21 mouse cellular contexts compared by ENCODE assay signal in genomic region chr11:19535215-19535614, GRCm38 (mm10).
A peak's percentile ranks its signal among the peaks of the same experiment; 100 is the strongest.
DNase-seq lines count a peak whose midpoint lies in the region; ATAC-seq and TF ChIP-seq lines count a peak whose summit lies in the region.
"Had no signal": no experiment of that assay in that cellular context is flagged by ENCODE, and none has a peak within 500 bp of the region (broad histone marks: within the 10 kb centered on the region; RNA-seq: fewer than 3 reads in every experiment).

No protein-coding gene starts in this region.

- H3K4me1 ChIP-seq in heart, postnatal 0 days (ENCODE audit: control insufficient read depth, insufficient read depth) = no peaks in the 10 kb centered on the region
- H3K4me1 ChIP-seq in lung, postnatal 0 days (ENCODE audit: insufficient read depth, low read depth, low read length) = no peaks in the 10 kb centered on the region
- H3K4me1 ChIP-seq in E14TG2a.4 (replicated peaks; ENCODE audit: low read depth, low read length) = no peaks in the 10 kb centered on the region

- no peak for ATAC-seq in heart, postnatal 0 days (ENCODE audit: insufficient read depth, low read depth)
- no peak for ATAC-seq in lung, postnatal 0 days
- ATAC-seq: intestine, embryonic 16.5 days had no signal

- H3K27me3 ChIP-seq in heart, postnatal 0 days (ENCODE audit: control insufficient read depth, insufficient read depth, low read length) = no peaks in the 10 kb centered on the region
- H3K27me3 ChIP-seq in lung, postnatal 0 days (replicated peaks; ENCODE audit: insufficient read depth, low read length) = no peaks in the 10 kb centered on the region
- H3K27me3 ChIP-seq in E14TG2a.4 (ENCODE audit: insufficient read depth, low read length) = no peaks in the 10 kb centered on the region

- no peak overlapping the region for H3K4me3 ChIP-seq in heart, postnatal 0 days (ENCODE audit: low read depth, low read length)
- no peak overlapping the region for H3K4me3 ChIP-seq in lung, postnatal 0 days (ENCODE audit: low read depth, low read length)
- no peak overlapping the region for H3K4me3 ChIP-seq in E14TG2a.4 (replicated peaks; ENCODE audit: low read length)

- TF ChIP-seq EP300 in heart, postnatal 0 days (IDR thresholded peaks at IDR 0.05; ENCODE audit: low read depth) = no peak
- TF ChIP-seq EP300 in lung, postnatal 0 days (IDR thresholded peaks at IDR 0.05) = no peak

- no peaks in the 10 kb centered on the region for H3K9me3 ChIP-seq in heart, postnatal 0 days (replicated peaks; ENCODE audit: control insufficient read depth, low read length)
- no peaks in the 10 kb centered on the region for H3K9me3 ChIP-seq in lung, postnatal 0 days (ENCODE audit: low read length)
- no peaks in the 10 kb centered on the region for H3K9me3 ChIP-seq in E14TG2a.4 (ENCODE audit: low read length)
- H3K9me3 ChIP-seq: G1E had no signal

- H3K36me3 ChIP-seq in heart, postnatal 0 days (replicated peaks; ENCODE audit: control insufficient read depth, insufficient read depth, low read length) = no peaks in the 10 kb centered on the region
- H3K36me3 ChIP-seq in lung, postnatal 0 days (ENCODE audit: insufficient read depth, low read length) = no peaks in the 10 kb centered on the region
- no peaks in the 10 kb centered on the region for H3K36me3 ChIP-seq in E14TG2a.4 (ENCODE audit: insufficient read depth, low read length)
- H3K36me3 ChIP-seq: G1E had no signal

- no peak for DNase-seq in heart, postnatal 0 days (ENCODE audit: low spot score)
- DNase-seq in heart, postnatal 14 days = no peak
- no peak for DNase-seq in lung, postnatal 0 days (ENCODE audit: low spot score)
- no peak for DNase-seq in lung, postnatal 4 days
- peak; percentile 10 for DNase-seq in skeletal muscle tissue, adult 2 months (ENCODE audit: low read depth, low spot score)
- no peak for DNase-seq in adrenal gland, postnatal 36 days
- DNase-seq: adrenal gland, postnatal 14 days; cerebellum, adult 11 months; cerebellum, postnatal 14 days; embryo, embryonic 11 days; gastrocnemius, postnatal 25 days; heart, postnatal 36 days; left cerebral cortex, postnatal 4 days; liver; lung, embryonic 14.5 days; retina, postnatal 1 day had no signal

- no peak overlapping the region for H3K27ac ChIP-seq in heart, postnatal 0 days (ENCODE audit: low read depth)
- H3K27ac ChIP-seq in lung, postnatal 0 days (ENCODE audit: low read length) = no peak overlapping the region
- H3K27ac ChIP-seq: hindbrain, embryonic 14.5 days had no signal

- no peak overlapping the region for H3K4me2 ChIP-seq in heart, postnatal 0 days (ENCODE audit: low read depth, low read length)
- no peak overlapping the region for H3K4me2 ChIP-seq in lung, postnatal 0 days (replicated peaks; ENCODE audit: low read depth, low read length)
- H3K4me2 ChIP-seq: heart, embryonic 11.5 days; hindbrain, embryonic 14.5 days; lung, embryonic 14.5 days had no signal

- 91% methylated on average over 1 of the region's 1 CpGs for WGBS in heart, postnatal 0 days
- WGBS in lung, postnatal 0 days = 92% methylated on average over 1 of the region's 1 CpGs

- H3K9ac ChIP-seq in heart, postnatal 0 days (replicated peaks; ENCODE audit: low read depth, low read length) = no peak overlapping the region
- H3K9ac ChIP-seq in lung, postnatal 0 days (replicated peaks; ENCODE audit: low read depth) = no peak overlapping the region
- H3K9ac ChIP-seq: hindbrain, embryonic 14.5 days; lung, embryonic 14.5 days had no signal

- peak; percentile 26; the same call in 1 of the 2 replicates for TF ChIP-seq CTCF in heart, postnatal 0 days (IDR thresholded peaks at IDR 0.05; ENCODE audit: low read depth)
- TF ChIP-seq CTCF in lung, postnatal 0 days (IDR thresholded peaks at IDR 0.05) = peak; percentile 50
- 0 out of 2 replicates have a peak, but pooled peaks have one; percentile 10 for TF ChIP-seq CTCF in E14TG2a.4 (conservative IDR thresholded peaks at IDR 0.05; ENCODE audit: low read length)

- intact Hi-C loops in heart, postnatal 14 days (cut with DNase I) = no loop called here
